Mouse (Mus musculus) macrophage (primary cell): Measurements from ENCODE around the gene Foxp1. TPM values are rescaled to one million over a fixed set of nuclear protein-coding genes. Genes with fewer than 3 reads are reported as not detected.

Source experiments
- H3K27ac ChIP-seq: fragments of 350-480 bp; formaldehyde crosslinking; 2 replicates; pipeline ENCODE4 v1.9.0; 2021
- H3K36me3 ChIP-seq: fragments of 350-480 bp; formaldehyde crosslinking; 2 replicates; pipeline ENCODE4 v1.9.0; 2021; ENCODE audit errors: inconsistent target
- H3K4me3 ChIP-seq: fragments of 350-480 bp; formaldehyde crosslinking; 2 replicates; pipeline ENCODE4 v1.9.0; 2021; ENCODE audit errors: inconsistent target
- H3K79me2 ChIP-seq: fragments of 350-480 bp; formaldehyde crosslinking; 2 replicates; pipeline ENCODE4 v1.9.0; 2021; ENCODE audit errors: inconsistent target
- WGBS: methylation state at CpG from one replicate; pipeline ENCODE4 v1.1.7; 2026; ENCODE audit warnings: inconsistent platforms; ENCODE audit not compliant: missing documents; 5-methylcytosine and 5-hydroxymethylcytosine counted together
- polyA plus RNA-seq: library from polyadenylated mRNA; stranded (reverse); fragments of 250-400 nt; gene quantifications from 3 replicates; pipeline ENCODE4 v1.2.4, GENCODE M21; 2018; ENCODE audit warnings: inconsistent platforms
- total RNA-seq, 78 experiments: library from RNA; depleted of rRNA; stranded (reverse); fragments of 250-400 nt; gene quantifications; 1 replicate in 9 of 78; 2 replicates in 24 of 78; 3 replicates in 43 of 78; 4 replicates in 2 of 78; pipeline ENCODE4 v1.2.4; 2018; ENCODE audit warnings: inconsistent platforms in 56 of 78

Foxp1 gene
- 100 to 1,000 TPM; 153 to 929 (median 216) TPM for total RNA-seq (2018; cell fraction: chromatin; rRNA removed)
- 100 to 1,000 TPM in 3 of 26 experiments, 10 to 100 TPM in 23; 52.3 to 219 (median 58.2) TPM for total RNA-seq (2018; cell fraction: cytosol; rRNA removed)
- total RNA-seq (2018; cell fraction: nucleus; rRNA removed) = 100 to 1,000 TPM in 25 of 26 experiments, 10 to 100 TPM in 1; 94.3 to 920 (median 177) TPM
- polyA plus RNA-seq = 33.2 to 38.9 TPM (median 36.0 TPM) in 3 replicates

DNA sequence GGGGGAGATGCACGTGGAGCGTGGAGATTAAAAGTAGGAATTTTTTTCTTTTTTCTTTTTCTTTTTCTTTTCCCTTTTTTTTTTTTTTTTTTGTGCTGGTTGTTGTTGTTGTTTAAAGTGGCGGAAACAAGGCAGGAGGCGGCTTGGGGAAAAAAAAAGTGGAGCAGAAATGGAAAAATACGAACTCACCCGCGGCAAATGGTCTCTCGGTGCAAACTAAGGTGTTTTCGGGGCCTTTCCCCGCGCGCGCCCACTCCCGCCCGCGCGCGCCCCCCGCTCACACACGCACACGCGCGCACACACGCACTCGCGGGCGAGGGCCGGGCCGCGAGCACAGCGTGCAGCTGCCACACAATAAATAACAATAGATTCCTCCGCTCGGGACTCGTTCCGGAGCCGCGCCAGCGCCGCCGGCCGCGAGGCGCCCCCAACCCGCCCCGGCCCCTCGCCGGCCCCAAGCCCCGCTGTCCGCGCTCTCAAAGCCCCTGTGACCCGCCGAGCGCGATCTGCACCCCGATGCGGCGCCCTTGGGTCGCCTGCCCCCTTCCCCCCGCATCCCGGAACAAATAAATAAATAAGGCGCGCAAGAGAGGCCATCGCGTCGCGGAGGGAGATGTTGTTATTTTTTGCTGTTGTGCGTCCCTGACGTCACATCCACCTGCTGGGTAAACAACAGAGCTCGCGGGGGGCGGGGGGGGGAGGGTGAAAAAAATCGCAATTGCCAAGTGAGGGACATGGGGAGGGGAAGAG is at the start of gene Foxp1:
Gene Foxp1, minus strand, starts transcription at position 363 of the 750 bp plus-strand sequence.
- H3K27ac ChIP-seq = peak within 1 kb of the TSS; percentile 88
- peak within 1 kb of the TSS; percentile 89 for H3K4me3 ChIP-seq
- peaks cover 8% of the 10 kb centered on the region for H3K79me2 ChIP-seq
- whole genome bisulfite sequencing = 2% methylated on average over 45 of the region's 72 CpGs
- H3K36me3 ChIP-seq = no peaks in the 10 kb centered on the region

DNA sequence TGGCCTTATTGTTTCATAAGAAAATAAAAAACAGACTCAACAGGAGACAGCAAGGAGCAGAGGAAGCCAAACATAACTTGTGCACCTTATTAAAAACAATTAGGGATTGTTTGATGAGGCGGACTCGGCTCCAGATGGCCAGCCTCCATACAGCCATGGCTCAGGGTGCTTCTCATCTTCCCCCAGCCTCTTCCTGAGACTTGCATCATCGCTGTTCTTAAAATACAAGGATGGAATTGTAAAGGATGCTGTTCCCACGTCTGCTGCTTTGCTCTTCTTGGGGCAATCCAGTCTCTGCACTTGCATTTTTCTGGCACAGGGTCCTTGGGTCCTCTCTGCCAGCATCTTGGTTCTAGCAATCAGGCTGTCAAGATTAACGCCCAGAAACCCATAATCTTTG is 49.5 kb upstream of the Foxp1 start:
- no peak overlapping the region for H3K4me3 ChIP-seq
- H3K27ac ChIP-seq = no peak overlapping the region
- no peaks in the 10 kb centered on the region for H3K36me3 ChIP-seq
- WGBS = 93% methylated on average over 5 of the region's 5 CpGs
- H3K79me2 ChIP-seq = no peaks in the 10 kb centered on the region

DNA sequence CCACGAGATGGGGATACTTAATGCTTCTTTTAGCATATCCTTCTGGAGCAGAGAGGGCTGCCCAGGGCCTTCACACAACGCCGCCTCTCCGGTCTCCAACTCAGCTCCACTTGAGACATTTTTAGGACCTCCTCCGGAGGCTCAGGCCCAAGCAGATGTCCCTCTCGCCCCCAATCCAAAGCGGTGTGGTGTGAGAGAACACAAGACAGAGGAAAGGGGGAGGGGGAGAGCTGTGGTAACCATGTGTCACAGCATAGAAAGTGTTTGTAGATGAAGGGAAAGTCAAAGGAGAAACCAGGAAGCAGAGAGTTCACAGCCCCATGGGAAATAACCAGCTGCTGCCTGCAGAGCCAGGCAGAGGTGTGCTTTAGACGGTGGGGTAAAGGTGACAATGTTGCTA is 44.4 kb upstream of the Foxp1 start:
- WGBS = 86% methylated on average over 8 of the region's 8 CpGs
- Histone ChIP-seq H3K36me3 (no peaks in the 10 kb centered on the region), H3K4me3 (no peak overlapping the region), H3K79me2 (no peaks in the 10 kb centered on the region), H3K27ac (no peak overlapping the region)

DNA sequence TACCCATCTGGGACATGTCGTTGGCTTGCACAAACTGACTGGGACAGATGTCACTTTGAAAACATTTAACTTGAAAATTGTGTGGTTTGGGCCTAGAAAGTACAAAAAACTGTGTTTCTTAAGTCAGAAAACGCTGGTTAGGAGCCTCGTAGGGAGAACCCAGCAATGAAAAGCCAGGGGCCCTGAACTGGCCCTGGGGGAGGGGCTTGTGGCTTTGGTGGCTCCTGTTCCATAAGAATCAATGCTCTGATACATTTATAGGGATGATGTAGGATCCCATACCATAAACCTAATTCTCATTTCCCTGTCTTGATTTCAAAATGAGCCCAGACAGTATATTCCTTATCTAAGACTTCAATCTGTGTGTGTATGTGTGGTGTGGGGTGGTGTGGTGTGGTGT is 42.2 kb upstream of the Foxp1 start:
- no peak overlapping the region for H3K27ac ChIP-seq
- no peaks in the 10 kb centered on the region for H3K36me3 ChIP-seq
- WGBS = 95% methylated on average over 3 of the region's 3 CpGs
- H3K4me3 ChIP-seq = no peak overlapping the region
- no peaks in the 10 kb centered on the region for H3K79me2 ChIP-seq

DNA sequence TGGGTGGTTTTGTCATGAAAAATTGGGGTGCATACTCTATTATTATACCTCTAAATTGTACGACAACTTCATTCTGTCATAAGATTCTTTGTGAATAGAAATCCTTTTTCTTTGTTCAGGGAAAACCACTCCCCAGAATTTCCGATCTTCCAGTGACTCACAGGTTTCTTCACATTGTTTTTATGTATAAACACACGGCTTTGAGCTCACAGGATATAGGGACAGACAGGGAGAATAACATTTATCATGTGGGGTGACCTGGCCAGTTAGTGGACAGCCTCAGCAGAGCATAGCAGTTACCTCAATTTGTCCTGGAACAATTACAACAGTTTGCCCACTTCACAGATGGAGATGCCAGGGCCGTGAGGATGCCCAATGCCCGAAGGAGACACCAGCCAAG is 34.4 kb upstream of the Foxp1 start:
- H3K4me3 ChIP-seq = no peak overlapping the region
- H3K27ac ChIP-seq = no peak overlapping the region
- H3K36me3 ChIP-seq = no peaks in the 10 kb centered on the region
- H3K79me2 ChIP-seq = no peaks in the 10 kb centered on the region
- WGBS = 91% methylated on average over 5 of the region's 5 CpGs

DNA sequence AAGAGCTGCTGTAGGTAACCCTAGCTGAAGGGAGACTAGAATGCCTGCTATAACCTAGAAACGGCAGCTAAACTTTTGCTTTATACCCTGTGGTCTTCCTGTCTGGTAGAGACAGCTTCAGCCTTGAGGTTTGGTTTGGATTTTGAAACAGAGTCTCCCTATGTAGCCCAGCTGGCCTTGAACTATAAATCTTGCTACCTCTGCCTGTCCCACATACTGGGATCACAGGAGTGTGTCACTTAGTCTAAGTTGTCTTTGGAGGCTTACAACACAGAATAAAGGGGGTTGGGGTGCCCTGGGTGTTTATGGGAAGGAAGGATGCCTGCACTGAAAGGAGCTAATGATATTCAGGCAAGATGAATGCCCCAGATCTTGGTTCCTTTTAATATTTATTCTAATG is 30.3 kb upstream of the Foxp1 start:
- no peak overlapping the region for H3K4me3 ChIP-seq
- H3K36me3 ChIP-seq = no peaks in the 10 kb centered on the region
- no peak overlapping the region for H3K27ac ChIP-seq
- H3K79me2 ChIP-seq = no peaks in the 10 kb centered on the region
- WGBS = 53% methylated on average over 1 of the region's 1 CpGs

DNA sequence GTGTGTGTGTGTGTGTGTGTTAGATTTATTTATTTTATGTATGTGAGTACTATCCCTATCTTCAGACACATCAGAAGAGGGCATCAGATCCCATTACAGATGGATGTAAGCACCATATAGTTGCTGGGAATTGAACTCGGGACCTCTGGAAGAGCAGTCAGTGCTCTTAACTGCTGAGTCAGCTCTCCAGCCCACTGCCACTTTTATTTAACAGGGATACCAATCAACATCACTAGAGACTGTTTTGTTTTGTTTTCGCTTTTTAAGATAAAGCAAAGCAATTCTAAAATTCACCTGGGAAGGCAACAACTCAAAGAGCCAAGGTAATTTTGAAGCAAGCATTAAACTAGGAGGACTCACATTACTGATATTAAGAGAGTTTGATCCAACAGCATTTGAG is 23.9 kb upstream of the Foxp1 start:
- Histone ChIP-seq H3K79me2 (no peaks in the 10 kb centered on the region), H3K27ac (no peak overlapping the region), H3K4me3 (no peak overlapping the region), H3K36me3 (no peaks in the 10 kb centered on the region)
- 94% methylated on average over 2 of the region's 2 CpGs for WGBS

DNA sequence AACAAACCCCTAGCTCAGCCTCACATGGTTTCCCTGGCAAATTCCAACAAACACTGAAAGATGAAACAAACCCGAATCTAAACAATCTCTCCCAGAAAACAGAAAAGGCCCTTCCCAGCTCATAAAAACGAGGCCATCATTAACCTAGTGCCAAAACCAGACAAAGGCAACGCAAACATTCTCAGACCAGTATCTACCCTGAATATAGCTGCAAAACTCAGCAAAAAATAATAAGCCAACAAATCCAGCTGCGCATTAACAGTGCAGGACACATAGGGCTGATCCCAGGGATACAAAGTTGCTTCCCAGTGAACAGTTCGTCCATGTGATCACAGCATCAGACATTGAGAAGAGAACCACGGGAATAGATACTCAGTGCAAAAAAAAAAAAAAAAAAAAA is 22.9 kb upstream of the Foxp1 start:
- Histone ChIP-seq H3K79me2 (no peaks in the 10 kb centered on the region), H3K4me3 (no peak overlapping the region), H3K27ac (no peak overlapping the region), H3K36me3 (no peaks in the 10 kb centered on the region)
- WGBS = 85% methylated on average over 6 of the region's 6 CpGs

DNA sequence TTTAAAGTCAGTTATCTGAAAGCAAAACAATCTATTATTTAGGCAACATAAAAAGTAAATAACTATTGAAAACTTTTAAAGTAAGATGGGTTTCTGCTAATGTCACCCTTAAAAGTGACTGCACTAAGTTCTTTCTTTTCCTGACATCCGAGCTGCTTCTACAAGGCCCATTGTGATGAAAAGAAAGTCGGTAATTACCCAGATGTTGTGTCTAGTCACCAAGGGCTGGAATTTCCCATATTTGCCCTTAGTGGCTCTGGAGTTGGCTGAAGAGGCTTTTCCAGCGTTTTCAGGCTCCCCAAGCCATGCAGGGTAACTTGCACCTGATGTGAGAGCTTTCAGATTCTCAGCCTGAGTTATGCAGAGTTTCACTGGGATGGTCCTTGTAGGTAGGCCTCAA is 18.6 kb upstream of the Foxp1 start:
- 84% methylated on average over 3 of the region's 3 CpGs for WGBS
- Histone ChIP-seq H3K79me2 (no peaks in the 10 kb centered on the region), H3K36me3 (no peaks in the 10 kb centered on the region)

DNA sequence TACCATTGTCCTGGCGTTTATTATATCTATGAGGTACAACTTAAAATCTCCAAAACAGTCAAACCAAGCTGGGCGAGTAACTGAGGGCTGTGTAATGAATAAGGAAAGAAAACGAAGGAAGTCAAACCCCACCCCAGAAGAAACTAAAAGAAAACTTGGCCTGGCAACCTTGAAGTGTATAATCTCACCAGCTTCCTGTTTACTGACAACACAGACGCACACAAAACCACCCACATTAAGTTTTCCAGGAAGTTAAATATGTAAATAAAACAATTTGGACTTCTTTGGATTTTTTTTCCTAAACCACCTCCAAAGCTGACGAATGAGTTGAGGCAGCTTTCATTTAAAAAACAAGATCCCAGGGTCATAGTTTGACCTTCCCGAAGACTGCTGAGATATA is 18.1 kb upstream of the Foxp1 start:
- WGBS = 84% methylated on average over 6 of the region's 6 CpGs
- Histone ChIP-seq H3K36me3 (no peaks in the 10 kb centered on the region), H3K27ac (no peak overlapping the region), H3K79me2 (no peaks in the 10 kb centered on the region), H3K4me3 (no peak overlapping the region)

More for the DNA sequence above, 18.6 kb upstream of the Foxp1 start:
- no peak overlapping the region for H3K4me3 ChIP-seq
- H3K27ac ChIP-seq = no peak overlapping the region

DNA sequence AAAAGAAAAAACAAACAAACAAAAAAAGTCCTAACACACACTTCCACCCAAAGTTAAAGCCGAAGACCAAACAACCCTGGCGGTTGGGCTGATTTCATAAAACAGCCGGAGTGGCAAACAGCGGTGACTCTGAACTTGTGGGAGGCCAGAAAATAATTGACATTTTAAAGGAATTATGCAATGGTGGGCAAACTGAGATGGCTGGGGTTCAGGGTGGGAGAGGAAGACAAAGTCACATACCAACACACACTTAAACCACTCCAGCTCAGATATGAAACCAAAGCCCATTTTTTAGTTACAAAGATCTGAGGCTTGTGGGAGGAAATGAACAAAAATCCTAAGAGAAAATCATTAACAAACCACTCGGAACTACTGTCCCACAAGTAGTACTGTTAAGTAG is 17.6 kb upstream of the Foxp1 start:
- Histone ChIP-seq H3K36me3 (no peaks in the 10 kb centered on the region), H3K27ac (no peak overlapping the region), H3K79me2 (no peaks in the 10 kb centered on the region), H3K4me3 (no peak overlapping the region)
- 97% methylated on average over 5 of the region's 5 CpGs for WGBS

DNA sequence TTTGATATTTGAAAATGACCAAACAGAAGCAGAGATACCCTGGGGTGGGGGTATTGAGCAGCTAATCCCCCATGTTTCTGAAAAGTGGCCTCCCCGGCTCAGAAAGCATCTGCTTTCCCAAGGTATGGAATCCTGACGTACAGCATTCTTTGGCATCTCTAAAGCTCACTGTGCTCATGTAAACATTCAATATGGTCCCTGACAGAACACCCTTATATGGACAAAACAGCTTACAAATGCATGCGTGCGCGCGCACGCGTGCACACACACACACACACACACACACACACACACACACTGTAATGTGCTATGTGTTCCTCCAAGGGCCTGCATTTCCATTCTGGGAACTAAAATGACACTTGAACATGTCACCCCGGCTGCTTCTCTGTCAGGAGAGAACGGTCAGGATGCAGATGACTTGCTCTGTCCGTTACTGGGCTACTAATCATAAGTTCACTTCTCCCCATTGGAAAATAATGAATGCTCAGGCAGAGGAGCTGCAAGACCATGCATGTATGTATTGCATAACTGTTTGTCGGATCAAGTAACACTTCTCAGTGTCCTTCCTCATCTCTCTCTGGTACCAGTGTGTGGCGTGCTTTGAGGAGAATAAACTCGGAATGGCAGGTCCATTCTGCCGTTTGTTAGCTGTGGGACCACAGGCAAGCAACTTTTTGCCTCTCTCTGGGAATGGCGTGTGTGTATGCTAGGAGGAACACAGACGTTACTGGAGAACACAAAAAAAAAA is 15.8 kb upstream of the Foxp1 start:
- H3K36me3 ChIP-seq = no peaks in the 10 kb centered on the region
- H3K4me3 ChIP-seq = no peak overlapping the region
- no peak overlapping the region for H3K27ac ChIP-seq
- WGBS = 79% methylated on average over 17 of the region's 17 CpGs
- H3K79me2 ChIP-seq = no peaks in the 10 kb centered on the region

DNA sequence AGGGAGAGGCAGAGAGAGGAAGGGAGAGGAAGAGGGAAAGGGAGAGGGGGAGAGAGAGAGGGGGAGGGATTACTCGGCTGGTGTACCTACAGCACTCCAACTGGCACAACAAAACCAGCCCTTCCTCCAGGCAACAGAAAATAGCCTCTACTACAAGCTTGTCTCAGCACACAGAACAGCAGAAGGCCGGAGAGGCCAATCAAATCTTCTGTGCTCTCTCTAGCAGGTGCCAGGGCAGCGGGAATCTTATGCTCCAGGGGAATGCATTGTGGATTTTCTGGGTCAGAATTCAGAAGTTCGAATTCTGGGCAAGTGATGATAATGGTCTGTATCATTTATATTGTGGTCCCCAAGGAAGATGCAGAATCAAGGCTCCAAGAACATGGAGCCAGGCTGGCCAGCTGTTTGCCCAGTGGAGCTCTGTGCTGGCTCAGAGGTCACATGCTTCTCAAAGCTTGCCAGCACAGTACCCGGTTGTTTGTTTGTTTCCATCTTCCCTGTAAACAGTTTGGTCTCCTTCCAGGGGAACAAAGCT is 11.8 kb upstream of the Foxp1 start:
- 93% methylated on average over 5 of the region's 5 CpGs for WGBS

DNA sequence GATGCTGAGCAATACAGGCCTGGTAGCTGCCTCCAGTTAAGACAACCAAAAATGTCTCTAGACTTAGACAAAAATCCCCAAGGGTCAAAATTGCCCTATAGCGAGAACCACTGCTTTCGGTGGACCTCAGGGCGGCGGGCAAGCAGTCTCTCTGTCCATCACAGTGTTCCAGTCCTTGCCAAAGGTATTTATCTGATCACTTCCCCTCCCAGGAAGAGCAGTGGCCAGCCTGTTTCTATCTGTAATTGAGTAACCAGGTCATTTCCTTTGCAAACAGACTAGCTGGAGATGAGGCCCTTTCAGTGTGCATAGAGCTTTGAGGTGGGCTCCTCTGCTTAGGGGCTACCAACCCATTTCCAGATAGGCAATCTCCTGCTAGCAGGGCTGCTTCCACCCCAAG is 9.9 kb upstream of the Foxp1 start:
- Histone ChIP-seq H3K4me3 (no peak overlapping the region), H3K79me2 (no peaks in the 10 kb centered on the region), H3K27ac (no peak overlapping the region), H3K36me3 (no peaks in the 10 kb centered on the region)
- 100% methylated on average over 4 of the region's 4 CpGs for WGBS

More for the DNA sequence above, 11.8 kb upstream of the Foxp1 start:
- Histone ChIP-seq H3K79me2 (no peaks in the 10 kb centered on the region), H3K4me3 (no peak overlapping the region), H3K36me3 (no peaks in the 10 kb centered on the region), H3K27ac (no peak overlapping the region)

DNA sequence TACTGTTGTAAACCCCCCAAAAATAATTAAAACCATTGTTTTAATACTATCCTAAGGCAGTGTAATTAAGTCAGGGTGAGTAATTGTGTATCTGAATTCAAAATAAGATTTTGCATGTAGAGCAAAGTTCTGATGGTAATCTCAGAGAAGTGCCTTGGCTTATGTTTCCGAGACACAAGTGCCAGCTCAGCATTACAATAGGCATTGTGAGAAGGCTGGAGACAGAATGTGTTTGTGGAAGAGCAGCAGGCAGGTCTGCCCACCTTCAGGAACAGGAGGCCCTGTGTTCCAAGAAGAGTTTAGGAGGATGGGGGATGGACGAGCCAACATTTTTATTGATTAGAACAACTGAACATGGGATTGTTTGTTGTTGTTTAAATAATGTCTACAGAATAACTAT is 6.5 kb upstream of the Foxp1 start:
- Histone ChIP-seq H3K36me3 (no peaks in the 10 kb centered on the region), H3K27ac (no peak overlapping the region), H3K79me2 (no peaks in the 10 kb centered on the region), H3K4me3 (no peak overlapping the region)
- 92% methylated on average over 2 of the region's 2 CpGs for WGBS
